Mouse (Mus musculus): ENCODE results near the gene Ipmk. TPM values are rescaled to one million over a fixed set of nuclear protein-coding genes. Genes with fewer than 3 reads are reported as not detected.

The Ipmk gene
- total RNA-seq, 1 experiment = 41.9 TPM

DNA sequence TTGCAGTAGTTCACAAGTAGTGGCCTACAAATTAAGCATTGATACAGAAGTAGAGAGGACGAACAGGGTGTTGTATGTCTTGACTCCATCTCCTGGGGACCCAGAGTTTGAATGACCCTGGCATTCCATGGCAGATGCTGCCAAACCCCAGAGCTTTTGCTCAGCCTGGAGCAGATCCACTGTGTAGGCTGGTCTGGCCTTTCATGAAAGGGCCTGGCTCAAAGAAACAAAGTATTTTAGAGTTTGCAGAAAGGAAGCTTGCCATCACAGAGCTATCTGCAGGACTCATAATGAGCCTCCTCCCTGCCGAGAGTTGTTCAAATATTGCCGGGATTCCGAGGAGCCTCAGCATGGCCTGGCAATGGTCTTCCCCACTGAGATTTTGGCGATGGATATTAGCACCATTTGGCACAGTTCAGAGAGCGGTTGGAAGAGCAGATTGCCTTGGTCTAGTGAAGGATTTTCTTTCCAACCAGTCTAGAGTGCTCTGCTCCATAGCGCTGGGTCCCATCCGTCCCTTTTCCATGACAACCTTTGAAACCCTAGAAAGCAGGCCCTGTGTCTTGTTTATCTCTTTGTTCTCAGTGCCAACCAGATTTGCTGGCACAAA lies 129.0 kb downstream of the Ipmk start:
- TF ChIP-seq HCFC1 (IDR thresholded peaks at IDR 0.05; ENCODE audit: borderline replicate concordance, insufficient read depth, low read length) = no peak
- no peak for TF ChIP-seq ZC3H11A (IDR thresholded peaks at IDR 0.05; ENCODE audit: borderline replicate concordance, low read depth, low read length)
- no peak for TF ChIP-seq MAFK (IDR thresholded peaks at IDR 0.05; ENCODE audit: insufficient read depth, low read depth, low read length)
- TF ChIP-seq ZNF384 (IDR thresholded peaks at IDR 0.05; ENCODE audit: low read depth, low read length) = no peak
- no peak for TF ChIP-seq CHD2 (IDR thresholded peaks at IDR 0.05; ENCODE audit: low read depth, low read length)
- in situ Hi-C loops (cut with MboI; ENCODE audit: low sequenced_read_pairs in 2 of 2, unreplicated experiment in 2 of 2) = loop anchor here in 1 of 2 experiments (25.0 kb wide), 1 partner anchor 911 kb away; no protein-coding TSS in a partner anchor
- Histone ChIP-seq H3K9ac (ENCODE audit: insufficient read depth, low read depth, low read length, poor library complexity, severe bottlenecking) (no peak overlapping the region), H3K4me1 (ENCODE audit: control insufficient read depth in 2 of 2, insufficient read depth in 2 of 2, low read length in 2 of 2, poor library complexity in 1 of 2) (no peaks in the 10 kb centered on the region), H3K27ac (ENCODE audit: insufficient read depth, low read depth, low read length, poor library complexity, severe bottlenecking) (no peak overlapping the region), H3K9me3 (ENCODE audit: control insufficient read depth, insufficient read depth, low read depth, low read length) (no peaks in the 10 kb centered on the region), H3K4me3 (ENCODE audit: insufficient read depth in 1 of 2, low read depth in 1 of 2, low read length in 2 of 2, poor library complexity in 1 of 2, severe bottlenecking in 1 of 2) (no peak overlapping the region), H3K36me3 (ENCODE audit: control insufficient read depth, insufficient read depth, low read length, poor library complexity, severe bottlenecking) (no peaks in the 10 kb centered on the region)
- DNase-seq (ENCODE audit: low read depth, low spot score) = no peak

DNA sequence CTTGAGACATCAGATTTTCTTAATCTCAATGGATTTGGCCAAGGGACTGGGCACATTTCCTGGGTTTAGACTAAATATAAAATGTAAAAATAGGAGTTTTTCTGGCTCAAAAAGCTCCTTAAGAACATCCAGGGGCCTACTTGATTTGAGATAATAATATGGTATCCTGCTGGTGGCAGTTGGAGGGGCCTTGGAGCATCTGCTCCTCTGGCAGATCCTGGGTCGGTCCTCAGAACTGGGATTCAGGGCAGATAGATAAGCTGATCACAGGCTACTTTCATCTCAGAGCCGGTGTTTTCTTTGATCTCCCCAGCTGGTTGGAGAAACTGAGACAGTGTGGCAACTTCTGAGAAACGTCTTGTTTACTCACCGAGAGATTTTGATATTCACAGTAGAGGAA lies 129.6 kb downstream of the Ipmk start:
- H3K27ac ChIP-seq (ENCODE audit: insufficient read depth, low read depth, low read length, poor library complexity, severe bottlenecking) = no peak overlapping the region
- no peaks in the 10 kb centered on the region for H3K36me3 ChIP-seq (ENCODE audit: control insufficient read depth, insufficient read depth, low read length, poor library complexity, severe bottlenecking)
- H3K9me3 ChIP-seq (ENCODE audit: control insufficient read depth, insufficient read depth, low read depth, low read length) = no peaks in the 10 kb centered on the region
- DNase-seq (ENCODE audit: low read depth, low spot score) = no peak
- H3K4me3 ChIP-seq (ENCODE audit: insufficient read depth in 1 of 2, low read depth in 1 of 2, low read length in 2 of 2, poor library complexity in 1 of 2, severe bottlenecking in 1 of 2) = no peak overlapping the region
- no peaks in the 10 kb centered on the region for H3K4me1 ChIP-seq (ENCODE audit: control insufficient read depth in 2 of 2, insufficient read depth in 2 of 2, low read length in 2 of 2, poor library complexity in 1 of 2)
- no peak for TF ChIP-seq ZNF384 (IDR thresholded peaks at IDR 0.05; ENCODE audit: low read depth, low read length)
- no peak for TF ChIP-seq HCFC1 (IDR thresholded peaks at IDR 0.05; ENCODE audit: borderline replicate concordance, insufficient read depth, low read length)
- no peak for TF ChIP-seq MAFK (IDR thresholded peaks at IDR 0.05; ENCODE audit: insufficient read depth, low read depth, low read length)
- no peak for TF ChIP-seq CHD2 (IDR thresholded peaks at IDR 0.05; ENCODE audit: low read depth, low read length)
- no peak for TF ChIP-seq ZC3H11A (IDR thresholded peaks at IDR 0.05; ENCODE audit: borderline replicate concordance, low read depth, low read length)
- in situ Hi-C loops (cut with MboI; ENCODE audit: low sequenced_read_pairs in 2 of 2, unreplicated experiment in 2 of 2) = loop anchor here in 1 of 2 experiments (25.0 kb wide), 1 partner anchor 910 kb away; no protein-coding TSS in a partner anchor
- no peak overlapping the region for H3K9ac ChIP-seq (ENCODE audit: insufficient read depth, low read depth, low read length, poor library complexity, severe bottlenecking)

GRCm38 (mm10) chr10:71479700-71480325 lies 132.2 kb downstream of the Ipmk start:
- Histone ChIP-seq H3K36me3 (ENCODE audit: control insufficient read depth, insufficient read depth, low read length, poor library complexity, severe bottlenecking) (no peaks in the 10 kb centered on the region), H3K4me1 (ENCODE audit: control insufficient read depth in 2 of 2, insufficient read depth in 2 of 2, low read length in 2 of 2, poor library complexity in 1 of 2) (no peaks in the 10 kb centered on the region), H3K4me3 (ENCODE audit: insufficient read depth in 1 of 2, low read depth in 1 of 2, low read length in 2 of 2, poor library complexity in 1 of 2, severe bottlenecking in 1 of 2) (no peak overlapping the region), H3K9ac (ENCODE audit: insufficient read depth, low read depth, low read length, poor library complexity, severe bottlenecking) (no peak overlapping the region), H3K9me3 (ENCODE audit: control insufficient read depth, insufficient read depth, low read depth, low read length) (no peaks in the 10 kb centered on the region), H3K27ac (ENCODE audit: insufficient read depth, low read depth, low read length, poor library complexity, severe bottlenecking) (no peak overlapping the region)
- DNase-seq (ENCODE audit: low read depth, low spot score) = peak; percentile 69
- in situ Hi-C loops (cut with MboI; ENCODE audit: low sequenced_read_pairs in 2 of 2, unreplicated experiment in 2 of 2) = loop anchor here in 1 of 2 experiments (25.0 kb wide), 1 partner anchor 907 kb away; no protein-coding TSS in a partner anchor
- TF ChIP-seq ZNF384 (IDR thresholded peaks at IDR 0.05; ENCODE audit: low read depth, low read length) (no peak), CHD2 (IDR thresholded peaks at IDR 0.05; ENCODE audit: low read depth, low read length) (no peak), HCFC1 (IDR thresholded peaks at IDR 0.05; ENCODE audit: borderline replicate concordance, insufficient read depth, low read length) (no peak), ZC3H11A (IDR thresholded peaks at IDR 0.05; ENCODE audit: borderline replicate concordance, low read depth, low read length) (peak; percentile 92), MAFK (IDR thresholded peaks at IDR 0.05; ENCODE audit: insufficient read depth, low read depth, low read length) (no peak)

Other genes with a start within 250 kb of the Ipmk start
- 1.2 and 1.8 TPM in 2 replicates for gene Bicc1, start 188.1 kb upstream of the Ipmk start, total RNA-seq (2012; rRNA removed)
- gene Tfam, start 109.5 kb upstream of the Ipmk start, total RNA-seq (2012; rRNA removed) = 63.7 and 67.3 TPM in 2 replicates
- 5.7 and 8.3 TPM in 2 replicates for gene Ube2d1, start 62.5 kb upstream of the Ipmk start, total RNA-seq (2012; rRNA removed)
- 158 and 281 TPM in 2 replicates for gene Cisd1, start 2.8 kb upstream of the Ipmk start, total RNA-seq (2012; rRNA removed)

All from ES-E14 (cell line).